Mouse (Mus musculus): Measurements from ENCODE around the gene Gnas.

The Gnas gene

GRCm38 (mm10) chr2:174381021-174381420 lies 96.9 kb downstream of the Gnas start:
- no peak for DNase-seq (ENCODE audit: low spot score)

- DNase-seq (ENCODE audit: low spot score) = no peak
Observed at GRCm38 (mm10) chr2:174391936-174392335, 107.8 kb downstream of the Gnas start.

GRCm38 (mm10) chr2:174392554-174392953 lies 108.4 kb downstream of the Gnas start:
- DNase-seq (ENCODE audit: low spot score) = no peak

- no peak for DNase-seq (ENCODE audit: low spot score)
Observed at GRCm38 (mm10) chr2:174393383-174393782, 109.3 kb downstream of the Gnas start.
